Mouse (Mus musculus): ENCODE measurements around the gene Tmem205.

Gene Tmem205

DNA sequence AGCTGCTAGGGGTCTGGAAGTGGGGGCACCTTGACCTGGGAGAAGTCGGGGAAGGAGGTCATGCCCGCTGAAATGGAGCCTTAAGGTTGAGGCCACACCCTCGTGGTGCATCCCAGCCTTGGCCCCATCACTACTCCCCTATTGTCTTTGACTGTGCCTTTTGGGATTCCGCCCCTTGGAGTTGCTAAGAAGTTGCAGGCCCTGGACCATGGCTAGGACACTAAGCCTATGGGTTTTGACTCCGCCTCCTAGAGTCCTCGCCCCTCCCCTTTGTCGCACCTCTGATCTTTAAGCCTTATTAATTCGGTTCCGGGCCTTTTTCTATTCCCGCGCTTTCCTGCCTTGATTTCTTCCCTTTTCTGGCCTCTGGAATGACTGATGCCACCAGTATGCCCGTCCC is 16.3 kb upstream of the Tmem205 start:
- DNase-seq (ENCODE audit: low spot score), result no peak

DNA sequence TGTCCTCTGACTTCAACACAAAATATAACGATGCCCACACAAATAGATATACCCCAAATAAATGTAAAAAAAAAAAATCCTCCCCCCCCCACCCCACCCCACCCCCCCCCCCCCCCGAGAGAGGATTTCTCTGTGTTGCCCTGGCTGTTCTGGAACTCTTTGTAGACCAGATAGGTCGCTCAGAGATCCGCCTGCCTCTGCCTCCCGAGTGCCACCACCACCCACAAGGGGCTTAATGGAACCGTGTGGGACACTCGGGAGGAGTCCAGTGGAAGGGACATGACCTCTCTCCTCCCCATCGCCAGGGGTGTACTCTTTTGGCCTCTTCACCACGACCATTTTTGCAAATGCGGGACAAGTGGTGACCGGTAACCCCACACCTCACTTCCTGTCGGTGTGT is 15.7 kb upstream of the Tmem205 start:
- DNase-seq (ENCODE audit: low spot score), result no peak

DNA sequence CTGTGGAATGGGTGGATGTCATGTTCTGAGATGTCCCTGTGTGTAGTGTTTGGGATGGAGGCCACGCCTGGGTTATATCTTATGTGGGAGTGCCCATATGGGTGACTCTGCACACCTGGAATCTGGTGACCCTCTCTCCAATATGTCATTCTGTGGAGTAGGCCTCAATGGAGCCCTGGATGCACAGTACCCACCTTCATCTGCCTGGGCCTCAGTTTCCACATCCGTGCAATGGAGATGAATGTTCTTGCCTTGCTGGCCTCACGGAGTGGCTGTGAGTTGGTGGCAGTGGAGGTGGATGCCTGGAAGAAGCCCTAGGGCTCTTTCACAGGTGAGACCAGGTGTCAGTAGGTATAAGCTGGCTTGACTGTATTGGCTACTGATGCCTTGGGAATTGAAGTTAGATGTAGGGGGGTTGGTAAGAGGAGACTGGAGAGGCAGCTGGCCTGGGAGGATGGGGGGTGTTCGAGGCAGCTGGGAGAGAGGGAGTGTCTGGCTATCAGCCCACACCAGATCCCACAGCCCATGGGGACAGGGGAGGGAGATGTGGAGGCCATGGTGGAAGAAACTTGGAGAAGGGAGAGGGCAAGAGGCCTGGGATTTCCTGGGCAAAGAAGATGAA is 11.0 kb upstream of the Tmem205 start:
- DNase-seq (ENCODE audit: low spot score), result no peak

DNA sequence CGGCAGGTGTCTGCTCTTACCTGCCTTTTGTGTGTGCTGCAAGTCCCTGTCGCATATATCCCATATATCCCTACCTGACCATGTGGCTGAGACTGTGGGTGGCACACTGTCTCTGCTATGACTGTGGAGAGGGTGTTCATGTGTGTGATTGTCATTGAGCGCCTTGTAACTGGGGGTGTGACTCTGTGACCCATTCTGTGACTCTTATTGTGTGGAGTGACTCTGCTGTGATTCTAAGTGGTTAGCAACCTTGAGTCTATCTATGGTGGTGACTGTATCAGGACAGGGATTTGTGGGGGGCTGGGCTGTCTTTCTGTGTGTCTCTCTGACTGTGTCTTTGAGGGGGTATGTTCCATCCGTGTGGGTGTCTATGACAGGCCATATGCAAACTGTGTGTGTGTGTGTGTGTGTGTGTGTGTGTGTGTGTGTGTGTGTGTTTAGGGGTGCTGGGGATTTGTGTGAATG is 10.4 kb upstream of the Tmem205 start:
- DNase-seq (ENCODE audit: low spot score), result no peak

DNA sequence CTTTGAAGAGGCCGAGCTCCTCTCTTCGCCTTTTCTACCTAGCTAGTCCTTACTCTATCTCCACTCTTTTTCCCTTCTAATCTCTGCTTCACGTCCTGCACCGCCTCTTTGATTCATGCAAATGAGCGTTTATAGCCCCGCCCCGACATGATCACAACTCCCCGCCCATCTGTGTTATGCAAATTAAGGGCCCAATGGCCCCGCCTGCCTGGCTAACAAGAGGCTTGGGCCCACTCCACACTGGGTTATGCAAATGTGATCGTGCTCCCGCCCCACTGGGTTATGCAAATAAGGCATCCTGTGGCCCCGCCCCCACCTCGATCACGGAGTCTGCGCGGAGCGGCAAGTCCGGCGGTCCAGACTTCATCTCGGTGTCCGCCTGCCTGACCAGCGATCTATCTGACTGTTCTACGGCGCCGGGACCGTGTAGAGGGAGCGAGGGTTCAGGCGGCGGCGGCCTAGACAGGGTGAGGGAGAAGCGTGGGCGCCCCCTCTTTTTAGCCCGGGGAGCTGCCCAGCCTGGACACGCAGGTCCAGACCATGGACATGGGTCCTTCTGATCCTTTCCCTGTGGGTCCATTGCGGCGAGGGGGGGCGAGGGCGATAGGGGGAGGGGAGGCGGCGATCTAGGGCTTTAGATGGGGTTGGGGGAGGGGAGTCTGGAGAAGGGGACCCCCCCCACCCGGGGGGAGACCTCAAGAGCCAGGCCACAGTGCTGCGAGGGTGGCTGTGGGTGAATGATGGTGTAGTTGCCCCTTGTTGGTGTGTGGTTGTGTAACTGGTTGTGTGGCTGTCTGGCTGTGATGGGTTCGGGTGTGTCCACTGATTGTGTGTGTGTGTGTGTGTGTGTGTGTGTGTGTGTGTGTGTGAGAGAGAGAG is 9.6 kb upstream of the Tmem205 start, which contains the start of gene Plppr2:
Plppr2 (plus strand) TSS at position 342 of the 879 bp plus-strand sequence.
- peak; percentile 90 for DNase-seq (ENCODE audit: low spot score)

DNA sequence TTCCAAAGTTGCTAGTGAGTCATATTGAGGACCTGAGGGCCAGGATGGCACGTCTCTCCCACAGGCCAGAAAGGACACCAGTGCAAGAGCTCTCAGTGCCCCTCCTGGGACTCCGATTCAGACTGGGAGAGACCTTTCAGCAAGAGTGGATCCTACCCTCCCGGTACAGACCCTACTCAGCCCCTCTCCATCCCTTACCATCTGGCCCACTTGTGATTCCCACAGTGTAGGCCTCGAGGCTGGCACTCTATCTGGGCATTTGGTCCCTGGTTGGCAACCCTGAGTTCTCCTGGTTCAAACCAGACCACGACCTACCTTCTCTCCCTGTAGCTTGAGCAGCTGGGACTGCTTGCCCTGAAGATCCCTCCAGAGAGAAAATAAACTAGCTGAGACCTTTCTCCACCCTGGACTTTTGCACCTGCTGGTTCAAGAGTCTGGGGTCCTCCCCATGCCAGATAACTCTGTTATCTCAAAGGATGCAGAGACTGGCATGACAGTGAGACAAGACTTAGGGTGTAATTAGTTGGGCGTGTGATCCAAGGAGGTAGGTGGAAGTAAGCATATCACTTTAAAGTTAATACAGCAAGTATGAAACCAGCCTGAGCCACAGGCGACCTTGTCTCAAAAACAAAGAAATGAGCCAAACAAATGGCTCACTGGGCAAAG is 8.2 kb upstream of the Tmem205 start:
- no peak for DNase-seq (ENCODE audit: low spot score)

DNA sequence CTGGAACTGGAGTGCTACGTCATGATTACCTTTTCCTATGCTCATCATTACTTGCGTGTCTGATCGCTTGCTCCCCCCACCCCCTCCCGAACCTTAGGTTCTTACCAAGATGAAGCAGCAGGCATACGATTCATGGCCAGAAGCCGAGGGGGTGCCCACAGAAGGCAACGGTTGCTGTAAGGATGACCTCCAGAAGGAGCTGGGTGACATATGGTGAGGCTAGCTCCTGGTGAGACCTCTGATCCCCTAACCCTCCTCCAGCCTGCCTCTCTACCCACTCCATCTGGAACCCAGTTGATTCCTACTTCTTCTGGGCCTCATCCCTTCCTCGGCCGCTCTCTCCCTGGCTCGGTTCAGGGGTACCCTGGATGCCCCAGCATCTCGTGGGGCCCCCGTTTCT is 6.7 kb upstream of the Tmem205 start:
- DNase-seq (ENCODE audit: low spot score), result no peak

DNA sequence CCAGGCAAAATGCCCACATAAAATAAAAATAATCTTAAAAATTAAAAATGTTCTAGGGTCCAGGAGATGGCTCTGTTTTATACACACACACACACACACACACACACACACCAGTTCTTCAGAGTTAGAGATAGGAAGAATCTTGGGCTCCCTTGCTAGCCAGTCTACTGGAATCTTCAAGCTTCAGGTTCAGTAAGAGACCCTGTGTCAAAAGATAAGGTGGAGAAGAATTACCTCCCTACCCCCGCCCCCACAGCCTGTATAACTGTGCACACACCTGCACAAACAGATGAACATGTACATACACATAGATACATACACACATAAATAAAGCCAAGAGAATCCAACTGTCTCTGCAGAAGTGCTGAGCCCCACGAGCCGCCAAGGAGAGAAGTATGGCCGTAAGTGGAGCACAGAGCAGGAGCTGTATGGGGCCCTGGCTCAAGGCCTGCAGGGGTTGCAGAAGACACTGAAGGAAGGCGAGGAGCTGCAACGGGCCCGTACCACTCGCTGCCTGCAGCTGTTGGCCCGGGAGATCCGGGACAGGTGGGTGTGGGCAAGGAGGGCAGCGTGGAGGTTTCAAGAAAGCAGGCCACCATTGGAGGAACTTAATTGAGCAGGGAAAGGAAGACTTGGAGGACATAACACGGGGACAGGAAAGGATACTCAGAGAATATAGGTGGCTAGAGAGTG is 5.2 kb upstream of the Tmem205 start:
- DNase-seq (ENCODE audit: low spot score), result no peak

DNA sequence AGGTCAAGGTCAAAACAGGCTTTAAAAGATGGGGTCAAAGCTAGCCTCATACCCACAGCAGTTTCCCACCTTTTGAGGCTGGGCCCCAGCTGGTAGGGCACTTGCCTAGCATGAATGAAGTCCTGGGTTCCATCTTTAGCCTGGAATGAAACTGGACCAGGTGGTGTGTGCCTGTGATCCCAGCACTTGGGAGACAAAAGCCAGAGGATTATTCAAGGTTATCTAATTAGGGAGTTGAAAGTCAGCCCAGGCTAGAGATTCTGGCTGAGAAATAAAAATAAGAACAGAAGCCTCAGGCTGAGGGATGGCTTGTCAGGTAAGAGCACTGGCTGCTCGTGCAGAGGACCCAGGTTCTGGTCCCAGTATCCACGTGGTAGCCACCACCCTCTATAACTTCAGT is 4.7 kb upstream of the Tmem205 start:
- no peak for DNase-seq (ENCODE audit: low spot score)

DNA sequence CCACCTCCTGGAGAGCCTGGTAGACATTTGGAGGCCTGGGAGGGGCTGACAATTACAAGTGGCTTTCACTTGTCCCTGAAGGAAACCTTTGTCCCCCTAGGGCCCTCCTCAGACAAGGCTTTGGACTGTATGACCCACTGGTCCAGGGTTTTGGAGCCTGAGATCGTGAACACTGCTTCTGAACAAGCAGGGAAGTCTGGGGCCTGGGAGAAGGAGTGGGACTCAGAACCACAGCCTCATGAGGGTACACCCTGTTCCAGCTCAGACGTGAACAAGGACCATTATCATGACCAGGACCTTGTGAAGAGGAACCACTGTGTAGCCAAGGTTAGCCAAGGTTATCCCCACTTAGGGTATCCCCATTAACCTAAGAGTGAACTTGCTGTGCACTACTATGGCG is 1.9 kb upstream of the Tmem205 start:
- DNase-seq (ENCODE audit: low spot score), result no peak

DNA sequence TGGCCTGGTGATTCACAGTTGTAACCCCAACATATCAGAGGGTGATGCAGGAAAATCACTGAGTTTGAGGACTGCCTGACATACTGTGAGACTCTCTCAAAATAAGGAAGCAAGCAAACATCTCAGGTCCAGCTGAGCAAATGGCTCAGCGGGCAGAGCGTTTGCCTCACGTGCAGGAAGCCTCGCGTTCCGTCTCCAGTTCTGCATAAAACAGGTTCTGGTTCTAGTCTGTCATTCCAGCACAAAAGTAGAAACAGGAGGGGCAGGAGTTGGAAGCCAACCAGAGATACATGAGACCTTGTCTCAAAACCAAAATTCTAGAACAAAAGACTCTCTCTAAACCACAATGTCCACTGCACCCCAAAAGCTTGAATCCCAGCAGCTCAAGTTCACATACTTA is 572 bp downstream of the Tmem205 start:
- DNase-seq (ENCODE audit: low spot score), result no peak

DNA sequence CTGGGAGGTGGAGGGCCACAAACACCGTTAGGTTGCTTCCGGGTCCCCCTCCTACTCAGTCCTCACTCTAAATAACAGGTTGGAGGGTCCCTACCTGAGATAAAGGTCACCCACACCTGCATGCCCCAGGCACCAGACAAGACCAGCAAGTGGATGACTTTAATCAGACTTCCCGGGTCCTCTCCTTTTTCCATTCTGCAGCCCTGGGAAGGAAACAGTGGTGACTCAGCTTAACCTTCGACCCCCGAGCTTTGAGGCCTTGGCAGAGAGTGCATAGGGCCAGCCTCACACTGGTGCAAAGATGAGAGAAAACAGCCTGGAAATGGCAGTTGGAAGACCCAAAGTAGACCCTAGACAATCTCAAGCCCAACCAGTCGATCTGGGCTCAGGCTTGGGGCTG is 1.2 kb downstream of the Tmem205 start:
- no peak for DNase-seq (ENCODE audit: low spot score)

DNA sequence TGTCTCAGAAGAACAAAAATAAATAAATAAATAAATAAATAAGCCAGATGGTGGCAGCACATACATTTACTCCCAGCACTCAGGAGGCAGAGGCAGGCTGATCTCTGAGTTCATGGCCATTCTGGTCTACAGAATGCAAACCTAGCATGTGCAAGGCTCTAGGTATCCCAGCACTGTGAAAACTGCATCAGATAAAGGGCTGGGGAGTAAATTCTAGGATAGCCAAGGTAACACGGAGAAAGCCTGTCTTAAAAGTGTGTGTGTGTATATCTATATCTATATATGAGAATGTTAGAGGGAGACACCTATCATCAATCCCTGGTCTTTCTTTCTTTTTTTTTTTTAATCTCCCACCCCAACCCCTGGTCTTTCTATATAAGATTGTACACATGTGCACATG is 1.9 kb downstream of the Tmem205 start:
- DNase-seq (ENCODE audit: low spot score), result no peak

DNA sequence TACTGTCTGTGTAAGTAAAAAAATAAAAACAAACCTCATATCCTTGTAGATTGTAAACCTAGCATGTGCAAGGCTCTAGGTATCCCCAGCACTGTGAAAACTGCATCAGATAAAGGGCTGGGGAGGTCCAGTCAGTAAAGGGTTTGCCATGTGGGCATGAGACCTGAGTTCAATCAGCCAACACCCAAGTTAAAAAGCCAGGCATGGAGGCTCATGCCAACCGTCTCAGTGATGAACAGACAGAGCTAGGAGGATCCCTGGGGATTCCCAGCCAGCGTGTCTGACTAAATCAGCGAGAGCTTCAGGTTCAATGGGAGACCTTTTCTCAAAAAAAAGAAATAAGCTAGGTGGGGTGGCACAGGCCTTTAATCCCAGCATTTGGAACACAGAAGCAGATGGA is 2.3 kb downstream of the Tmem205 start:
- DNase-seq (ENCODE audit: low spot score), result no peak

DNA sequence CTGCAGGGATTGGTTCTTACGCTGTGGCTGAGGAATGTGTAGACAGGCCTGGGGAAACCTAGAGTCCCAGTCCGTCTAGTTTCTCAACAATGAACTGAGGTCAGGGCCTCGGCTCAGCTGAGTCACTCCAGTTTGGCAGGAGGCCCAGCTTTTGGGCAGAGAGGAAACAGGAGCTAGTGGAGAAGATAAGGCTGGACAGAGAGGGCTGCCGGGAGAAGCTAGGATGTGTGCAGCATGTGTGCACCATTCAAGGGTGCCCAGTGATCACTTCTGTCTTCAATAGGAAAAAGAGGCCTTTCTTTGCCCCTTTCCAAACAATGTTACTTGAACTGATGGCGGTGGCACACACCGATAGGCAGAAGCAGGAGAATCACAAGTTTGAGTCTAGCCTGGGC is 3.3 kb downstream of the Tmem205 start:
- peak; percentile 70 for DNase-seq (ENCODE audit: low spot score)

DNA sequence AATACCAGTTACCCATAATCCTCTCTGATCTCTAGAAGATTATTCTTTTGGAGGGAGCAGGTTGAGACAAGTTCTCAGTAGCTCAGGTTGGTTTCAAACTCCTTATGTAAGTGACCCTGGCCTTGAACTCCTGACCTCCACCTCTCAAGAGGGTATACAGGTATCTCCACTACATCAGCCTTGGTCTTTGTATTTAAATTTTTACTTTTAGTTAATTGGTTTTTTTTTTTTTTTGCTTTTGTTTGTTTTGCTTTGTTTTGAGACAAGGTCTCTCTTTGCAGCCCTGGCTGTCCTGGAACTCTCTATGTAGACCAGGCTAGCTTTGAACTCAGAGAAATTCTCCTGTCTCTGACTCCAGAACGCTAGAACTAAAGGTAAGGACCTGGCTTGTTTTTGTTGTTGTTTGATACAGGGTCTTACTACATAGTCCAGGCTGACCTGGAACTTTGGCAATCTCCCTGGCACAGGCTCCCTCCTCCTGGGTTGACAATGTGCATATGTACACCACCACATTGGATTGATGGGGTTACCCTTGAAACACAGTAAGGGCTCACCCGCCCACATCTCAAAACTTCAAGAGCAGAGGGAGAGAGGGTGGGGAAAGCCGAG is 3.8 kb downstream of the Tmem205 start:
- no peak for DNase-seq (ENCODE audit: low spot score)

DNA sequence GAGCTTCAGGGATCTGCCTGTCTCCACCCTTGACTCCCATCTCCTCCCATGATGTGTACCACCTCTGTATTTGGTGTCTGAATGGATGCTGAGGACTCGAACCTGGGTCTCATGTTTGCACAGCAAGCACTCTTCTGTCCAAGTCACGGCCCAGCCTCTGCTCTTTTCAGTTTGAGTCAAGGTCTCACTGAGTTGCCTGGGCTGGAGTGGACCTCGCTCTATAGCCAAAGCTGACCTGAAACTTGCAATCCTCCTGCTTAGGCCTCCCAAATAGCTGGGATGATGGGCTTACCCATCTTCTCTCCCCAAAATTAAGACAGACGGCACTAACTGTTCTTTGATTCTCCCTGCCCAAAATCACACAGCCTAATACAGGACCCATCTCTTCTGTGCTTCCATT is 4.3 kb downstream of the Tmem205 start:
- DNase-seq (ENCODE audit: low spot score), result no peak

DNA sequence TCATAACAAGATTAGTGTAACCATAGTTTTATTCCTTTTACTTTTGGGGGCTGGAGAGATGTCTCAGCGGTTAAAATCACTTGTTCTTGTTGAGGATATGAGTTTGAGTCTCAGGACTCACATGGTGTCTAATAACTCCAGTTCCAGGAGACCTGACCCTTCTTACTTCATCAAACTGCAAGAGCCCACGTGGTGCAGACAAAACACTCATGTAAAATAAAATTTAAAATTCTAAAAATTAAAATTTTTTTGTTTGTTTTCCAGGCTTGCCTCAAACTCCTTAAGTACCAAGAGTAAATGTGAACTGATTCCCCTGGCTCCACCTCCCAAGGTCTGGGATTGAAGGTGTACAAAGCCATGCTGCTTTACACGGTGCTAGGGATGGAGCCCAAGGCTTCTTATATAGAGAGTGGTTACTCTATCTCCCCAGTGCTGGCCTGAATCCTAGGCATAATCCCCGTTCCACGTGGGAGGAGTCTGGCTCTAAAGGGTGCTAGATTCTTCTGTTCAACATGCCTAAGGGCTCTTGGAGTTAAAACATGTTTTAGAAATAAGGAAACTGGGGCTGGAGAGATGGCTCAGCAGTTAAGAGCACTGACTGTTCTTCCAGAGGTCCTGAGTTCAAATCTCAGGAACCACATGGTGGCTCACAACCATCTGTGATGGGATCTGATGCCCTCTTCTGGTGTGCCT is 8.5 kb downstream of the Tmem205 start:
- DNase-seq (ENCODE audit: low spot score), result no peak

DNA sequence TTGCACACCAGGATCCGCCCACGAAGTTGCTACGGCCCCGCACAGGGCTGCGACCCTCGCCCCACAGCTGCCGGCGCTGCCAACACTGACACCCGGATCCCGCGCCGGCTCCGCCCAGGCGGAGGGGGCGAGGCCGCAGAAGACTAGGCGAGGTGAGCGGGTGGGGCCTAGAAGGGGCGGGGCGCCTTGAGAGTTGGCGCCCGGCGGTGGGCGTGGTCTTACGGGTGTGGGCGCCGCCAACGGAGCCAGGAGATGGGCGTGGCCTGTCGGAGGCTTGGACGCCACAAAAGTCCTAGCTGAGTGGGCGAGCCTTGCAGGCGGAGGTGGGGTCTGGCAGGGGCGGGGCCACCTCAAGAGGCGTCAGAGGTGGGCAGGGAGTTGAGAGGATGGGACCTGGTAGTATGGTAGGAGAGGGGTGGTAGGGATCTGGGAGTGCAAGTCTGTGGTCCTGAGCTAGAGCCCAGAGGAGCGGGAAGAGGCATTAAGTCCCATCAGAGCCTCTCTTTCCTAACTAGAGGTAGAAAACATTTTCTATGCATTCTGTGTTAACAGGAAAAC is 9.2 kb downstream of the Tmem205 start, which contains the start of gene Rab3d:
Rab3d (minus strand) TSS at position 158 of the 558 bp plus-strand sequence.
- peak; percentile 86 for DNase-seq (ENCODE audit: low spot score)

DNA sequence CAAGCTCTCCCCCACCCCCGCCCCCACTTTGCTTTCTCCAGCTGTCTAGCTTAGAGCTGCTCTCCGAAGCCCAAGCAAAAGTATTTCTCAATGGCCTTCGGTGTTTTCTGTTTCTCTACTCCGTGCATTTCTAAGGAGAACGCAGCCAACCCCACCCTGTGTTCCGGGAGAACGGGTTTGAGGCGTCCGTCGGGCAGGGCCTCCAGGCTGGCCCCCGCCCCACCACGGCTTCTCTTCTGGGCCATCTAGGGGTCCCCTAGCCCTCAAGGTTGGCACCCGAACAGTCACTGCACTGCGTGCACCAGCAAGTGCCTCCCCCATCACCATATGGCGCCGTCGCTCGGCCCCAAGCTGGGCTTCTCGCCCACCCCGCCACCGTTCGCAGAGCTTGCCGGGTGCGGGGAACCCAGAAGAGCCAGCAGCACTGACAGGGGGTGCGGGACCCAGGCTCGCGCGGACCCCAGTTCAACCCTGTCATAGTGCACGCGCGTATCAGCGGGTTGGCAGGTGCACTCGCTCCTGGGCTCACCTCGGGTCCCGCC is 9.8 kb downstream of the Tmem205 start:
- DNase-seq (ENCODE audit: low spot score), result no peak

All from urinary bladder, postnatal 10 days (tissue).